Mouse (Mus musculus) kidney, adult 18-20 months (tissue): ENCODE results near the gene Il9r.

Experiments
- DNase-seq: peaks from one replicate; pipeline ENCODE4 v3.0.0; 2021

Il9r gene

DNA sequence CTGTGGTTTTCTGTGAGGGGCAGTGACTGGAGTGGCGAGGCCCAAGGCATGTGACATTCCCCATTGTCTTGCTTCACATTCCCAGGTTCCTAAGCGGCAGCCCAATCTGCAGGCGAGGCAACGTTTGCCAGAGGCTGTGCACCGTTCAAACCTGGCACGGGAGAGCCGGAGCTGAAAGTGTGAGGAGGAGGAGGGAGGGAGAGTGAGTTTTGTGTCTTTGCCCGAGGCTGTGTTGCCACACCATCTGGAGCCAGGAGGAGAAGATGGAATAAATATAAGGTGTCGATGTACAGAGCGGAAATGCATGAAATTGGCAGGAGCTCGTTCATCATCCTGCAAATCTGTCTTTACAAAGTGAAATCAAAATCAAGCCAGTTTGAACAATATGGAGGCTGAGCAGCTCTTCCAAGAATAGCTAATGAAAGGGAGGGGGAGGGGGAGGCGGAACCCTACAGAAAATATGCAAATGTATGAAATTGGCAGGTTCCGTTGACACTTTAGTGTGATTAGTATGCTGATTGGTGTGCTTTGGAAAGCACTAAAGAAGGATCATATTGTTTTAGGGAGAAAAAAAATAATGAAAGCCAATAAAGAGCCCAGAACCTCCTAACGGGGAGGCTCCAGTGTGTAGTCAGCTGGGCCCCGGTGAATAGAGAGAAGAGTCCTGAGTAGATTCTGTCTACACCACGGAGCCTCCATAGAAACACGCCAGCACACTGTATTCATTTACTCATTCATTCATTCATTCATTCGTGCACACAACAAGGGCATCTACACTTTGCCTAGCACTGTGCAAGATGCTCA lies 42.1 kb downstream of the Il9r start:
- DNase-seq: no peak

DNA sequence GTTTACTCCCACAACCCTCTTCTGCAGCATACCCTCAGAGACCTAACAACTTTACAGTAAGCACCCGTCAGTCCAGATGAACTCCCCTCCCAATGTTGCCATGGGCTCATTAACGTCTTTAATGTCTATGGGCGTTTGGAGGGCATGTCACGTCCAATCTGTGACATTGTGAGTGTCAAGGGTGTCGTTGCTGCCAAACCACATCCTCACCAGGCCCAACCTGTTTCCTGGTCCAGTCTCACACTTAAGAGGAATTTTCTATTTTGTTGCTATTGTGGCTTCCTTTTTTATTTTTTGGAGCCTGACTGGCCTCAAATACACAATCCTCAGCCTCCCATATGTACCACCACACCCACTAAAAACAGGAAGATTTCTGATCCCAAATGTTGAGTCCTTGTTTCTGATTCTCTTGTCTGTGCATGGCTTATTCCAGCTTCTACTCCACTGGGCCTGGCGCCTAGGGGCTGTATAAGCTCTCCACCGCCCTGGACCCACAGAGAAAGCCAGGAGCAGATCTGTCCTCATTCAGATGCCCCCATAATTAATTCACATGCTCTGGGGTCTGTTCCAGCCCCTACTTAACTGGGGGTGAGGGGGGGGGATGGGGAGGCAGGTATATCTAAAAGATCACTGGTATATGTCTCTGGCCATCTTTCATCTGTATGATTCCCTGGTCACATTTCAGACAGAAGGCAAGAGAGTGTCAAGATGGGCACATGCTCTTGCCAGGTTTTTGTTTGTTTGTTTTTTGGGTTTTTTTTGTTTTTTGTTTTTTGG lies 43.0 kb downstream of the Il9r start:
- DNase-seq: no peak

DNA sequence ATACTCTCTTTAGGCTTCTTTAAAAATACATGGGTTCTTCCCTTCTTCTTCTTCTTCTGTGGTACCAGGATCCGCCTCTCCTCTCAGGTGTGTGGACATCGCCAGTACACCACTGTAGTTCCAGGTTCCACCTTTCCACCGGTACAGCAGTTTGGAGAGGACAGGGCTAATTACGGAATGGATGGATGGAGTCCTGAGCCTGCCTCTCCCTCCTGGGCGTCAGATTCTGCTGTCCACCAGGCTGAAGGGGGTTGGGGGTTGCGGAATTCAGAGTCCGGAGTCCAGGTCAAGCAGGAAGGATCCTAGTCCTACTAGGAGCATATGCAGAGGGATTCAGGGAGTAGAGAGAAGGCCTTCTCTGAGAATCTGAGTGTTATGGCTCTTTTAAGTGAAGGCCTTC lies 46.9 kb downstream of the Il9r start:
- no peak for DNase-seq

DNA sequence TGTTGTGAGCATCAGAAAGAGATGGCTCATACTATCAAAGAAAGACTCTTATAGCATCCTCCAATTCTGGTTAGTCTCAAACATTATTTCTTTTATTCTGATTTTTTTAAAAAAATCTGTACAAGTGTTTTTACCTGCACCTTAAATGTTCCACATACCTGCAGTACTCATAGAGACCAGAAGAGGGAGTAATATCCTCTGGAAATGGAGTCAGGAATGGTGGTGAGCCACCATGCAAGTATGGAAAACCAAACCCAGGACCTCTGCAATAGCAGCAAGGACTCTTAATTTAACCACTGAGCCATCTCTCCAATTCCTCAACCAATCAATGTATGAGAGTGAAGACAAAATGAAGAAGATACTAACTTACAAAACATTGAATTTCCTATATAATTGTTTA lies 47.3 kb downstream of the Il9r start:
- no peak for DNase-seq

DNA sequence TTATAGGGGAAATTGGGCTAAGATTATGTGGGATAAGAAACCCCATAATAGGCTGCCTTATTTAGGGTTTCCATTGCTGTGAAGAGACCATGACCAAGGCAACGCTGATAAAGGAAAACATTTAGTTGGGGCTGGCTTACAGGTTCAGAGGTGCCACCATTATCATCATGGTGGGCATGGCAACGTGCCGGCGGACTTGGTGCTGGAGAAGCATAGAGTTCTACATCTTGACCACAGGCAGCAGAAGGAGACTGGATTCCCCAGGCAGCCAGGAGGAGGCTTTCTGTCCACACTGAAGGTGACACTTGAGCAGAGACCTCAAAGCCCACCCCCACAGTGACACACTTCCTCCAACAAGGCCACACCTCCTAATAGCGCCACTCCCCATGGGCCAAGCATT lies 48.8 kb downstream of the Il9r start:
- DNase-seq: no peak

DNA sequence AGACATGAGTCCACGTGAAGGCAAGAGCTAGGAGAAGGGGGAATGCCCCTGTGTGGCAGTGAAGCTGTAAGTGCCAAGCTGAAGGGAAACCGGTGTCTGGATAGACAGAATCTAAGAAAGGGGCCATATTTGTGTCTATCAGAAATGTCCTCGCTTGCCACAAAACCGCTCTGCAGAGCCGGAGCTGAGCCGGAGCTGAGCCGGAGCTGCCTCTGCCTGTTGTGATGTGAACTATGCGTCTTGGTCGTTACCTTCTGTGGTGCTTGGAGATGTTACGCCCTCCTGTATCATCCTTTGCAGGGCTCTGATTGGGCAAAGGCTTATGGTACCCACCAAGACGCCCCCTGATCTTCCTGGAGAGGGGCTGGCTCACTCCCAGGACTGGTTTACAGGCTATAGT lies 50.5 kb downstream of the Il9r start:
- no peak for DNase-seq

DNA sequence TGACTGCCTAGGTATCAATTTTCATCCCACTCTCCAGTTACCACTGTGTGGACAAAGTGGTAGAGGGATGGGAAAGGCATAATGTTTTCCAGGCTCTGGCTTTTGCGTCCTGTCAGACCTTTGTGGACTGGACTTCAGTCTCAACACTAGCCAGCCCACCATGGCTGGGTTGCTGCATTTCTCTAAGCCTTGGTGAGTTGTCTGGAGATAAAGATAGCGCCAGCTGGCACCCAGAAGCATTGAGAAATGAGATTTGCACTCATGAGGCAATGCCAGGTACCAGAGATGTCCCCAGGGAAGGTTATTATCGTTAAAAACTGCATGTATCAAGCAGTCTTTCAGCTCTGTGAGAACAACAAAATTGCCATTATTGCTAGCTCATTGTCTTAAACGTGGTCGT lies 57.3 kb downstream of the Il9r start:
- no peak for DNase-seq

DNA sequence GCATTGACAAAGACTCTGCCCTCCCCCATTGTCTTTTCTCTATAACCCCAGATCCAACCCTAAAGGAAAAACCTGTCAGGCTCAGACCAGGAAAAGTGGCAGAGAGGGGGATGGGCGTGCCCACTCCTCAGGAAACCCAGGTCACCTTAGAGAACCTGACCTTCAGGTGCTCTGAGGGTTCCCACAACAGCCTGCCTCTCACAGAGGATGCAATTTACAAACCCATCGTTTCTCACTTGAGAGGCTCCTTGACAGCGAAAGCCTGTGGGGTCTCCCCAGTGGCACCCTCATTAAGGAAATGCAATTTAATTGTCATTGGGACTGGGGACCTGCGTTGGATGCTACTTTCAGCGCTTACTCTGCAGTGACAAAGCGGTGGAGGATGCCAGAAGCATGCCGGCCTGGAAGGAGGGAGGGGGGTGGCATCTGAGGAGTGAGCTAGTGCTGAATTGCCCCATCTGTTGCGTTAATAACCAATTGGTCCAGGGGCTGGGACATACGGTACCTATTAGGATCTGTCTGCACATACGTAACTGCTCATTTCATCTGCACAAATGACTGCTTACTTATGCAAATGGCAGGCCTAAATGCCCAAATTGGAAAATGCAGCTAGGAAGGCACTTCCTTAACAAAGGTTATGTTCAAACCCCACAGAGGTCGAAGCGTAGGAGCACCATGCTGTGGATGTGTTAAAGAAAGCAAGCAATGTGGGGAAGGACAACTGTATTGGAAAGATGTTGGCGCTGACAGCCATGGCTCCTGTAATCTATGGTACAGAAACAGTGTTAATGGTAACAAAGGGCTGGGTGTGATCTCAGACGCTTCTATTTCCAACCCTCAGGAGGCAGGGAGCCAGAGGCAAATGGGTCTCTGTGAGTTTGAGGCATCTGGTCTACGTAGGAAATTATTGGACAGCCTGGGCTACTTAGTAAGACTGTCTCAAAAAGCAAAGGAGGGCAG lies 58.2 kb downstream of the Il9r start:
- no peak for DNase-seq

DNA sequence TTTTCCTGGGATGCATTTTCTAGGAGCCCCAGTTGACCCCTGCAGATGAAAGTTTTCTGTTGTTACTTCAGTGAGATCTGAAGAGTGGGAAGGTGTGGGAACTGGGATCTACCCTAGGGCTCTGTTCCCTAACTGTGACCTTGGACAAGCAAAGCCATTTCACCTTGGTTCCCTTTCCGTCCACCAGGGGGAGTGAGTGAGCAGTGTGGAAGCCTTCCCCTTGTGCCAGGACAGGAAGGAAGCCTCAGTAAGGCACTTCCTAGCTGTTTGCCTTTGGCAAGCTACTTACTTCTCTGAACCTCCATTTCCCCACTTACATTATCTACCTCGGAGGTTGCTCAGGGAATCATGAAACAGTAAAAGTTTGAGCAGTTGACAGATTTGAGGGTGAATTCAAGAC lies 59.0 kb downstream of the Il9r start:
- DNase-seq: peak; percentile 78

DNA sequence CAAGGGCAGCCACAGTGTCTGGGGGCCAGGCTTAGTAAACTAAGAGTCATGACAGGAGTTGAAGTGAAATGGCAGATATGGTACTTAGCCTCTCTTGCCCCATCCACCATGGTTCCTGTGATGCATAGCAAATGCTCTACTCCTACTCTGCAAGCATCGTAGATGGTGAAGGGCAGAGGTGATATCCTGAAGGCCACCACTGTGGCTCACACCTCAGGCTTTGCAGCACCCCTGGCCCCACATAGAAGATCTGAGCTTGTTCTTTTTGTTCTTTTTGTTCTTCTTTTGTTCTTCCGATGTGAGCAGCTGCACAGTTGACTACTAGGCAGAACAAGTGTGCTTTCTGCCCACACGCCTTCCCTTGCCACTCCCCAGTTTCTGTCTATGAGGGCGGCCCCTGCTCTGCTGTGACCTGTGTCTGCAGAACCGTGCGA lies 60.5 kb downstream of the Il9r start:
- DNase-seq: no peak

DNA sequence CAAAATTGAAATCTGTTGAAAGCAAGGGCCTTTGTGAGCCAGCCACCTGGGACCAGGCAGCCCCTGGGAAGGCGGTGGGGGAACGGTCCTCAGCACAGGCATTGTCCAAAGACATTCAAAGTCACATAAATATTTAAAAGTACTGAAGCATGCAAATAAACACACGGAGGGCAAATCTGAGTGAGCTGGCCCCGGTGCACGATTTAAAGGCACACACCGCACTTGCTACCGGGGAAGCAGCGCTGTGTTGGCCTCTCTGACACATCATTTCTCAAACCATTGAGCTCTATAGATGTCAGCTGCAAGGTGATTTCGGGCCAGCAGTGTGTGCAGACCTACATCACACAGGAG lies 61.5 kb downstream of the Il9r start:
- peak; percentile 56 for DNase-seq

DNA sequence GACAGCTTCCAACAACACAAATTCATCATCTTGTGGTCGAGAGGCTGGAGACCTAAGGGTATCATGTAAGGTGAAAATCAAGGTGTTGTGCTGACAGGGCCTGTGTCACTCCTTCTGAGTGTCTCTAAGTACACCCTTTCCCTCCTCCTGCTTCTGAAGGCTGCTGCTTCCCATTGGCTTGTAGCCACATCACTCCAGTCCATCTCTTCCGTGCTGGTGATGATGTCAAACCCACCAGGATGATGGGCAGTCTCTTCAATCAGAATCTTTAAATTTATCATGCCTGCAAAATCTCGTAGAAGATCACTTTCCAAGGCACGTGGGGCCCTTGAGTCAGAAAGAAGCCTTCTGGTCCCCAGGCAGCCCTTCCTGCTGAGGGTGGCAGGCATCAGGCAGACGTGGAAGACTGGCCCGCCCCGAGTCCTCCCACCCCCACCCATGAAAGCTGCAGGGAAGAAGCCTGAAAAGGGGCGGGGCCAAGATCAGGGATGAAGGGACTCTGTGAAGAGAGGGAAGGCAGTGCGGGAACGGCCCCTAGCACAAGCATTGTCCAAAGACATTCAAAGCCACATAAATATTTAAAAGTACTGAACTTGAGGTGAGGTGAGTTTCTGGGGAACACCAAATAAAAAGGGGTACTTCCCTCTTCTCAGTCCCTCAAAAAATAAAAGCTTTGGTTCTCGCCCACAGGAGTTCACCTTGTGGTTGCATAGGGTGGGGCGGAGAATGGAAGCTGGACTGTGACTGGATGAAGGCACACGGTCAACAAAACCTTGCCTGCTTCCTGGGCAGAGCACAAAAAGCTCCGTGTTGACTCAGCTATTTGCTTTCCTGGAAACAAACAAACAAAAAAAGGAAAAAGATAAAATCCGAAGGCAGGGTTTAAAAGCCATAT lies 62.1 kb downstream of the Il9r start:
- peak; percentile 36 for DNase-seq
